Mouse (Mus musculus): Measurements from ENCODE around the gene Mapkapk3. TPM values are rescaled to one million over a fixed set of nuclear protein-coding genes. Genes with fewer than 3 reads are reported as not detected.
A peak's percentile ranks its signal among the peaks of the same experiment; 100 is the strongest.

The Mapkapk3 gene
- total and polyA plus RNA-seq, 3 experiments, result 42.3 to 49.9 TPM; not detected in 1

DNA sequence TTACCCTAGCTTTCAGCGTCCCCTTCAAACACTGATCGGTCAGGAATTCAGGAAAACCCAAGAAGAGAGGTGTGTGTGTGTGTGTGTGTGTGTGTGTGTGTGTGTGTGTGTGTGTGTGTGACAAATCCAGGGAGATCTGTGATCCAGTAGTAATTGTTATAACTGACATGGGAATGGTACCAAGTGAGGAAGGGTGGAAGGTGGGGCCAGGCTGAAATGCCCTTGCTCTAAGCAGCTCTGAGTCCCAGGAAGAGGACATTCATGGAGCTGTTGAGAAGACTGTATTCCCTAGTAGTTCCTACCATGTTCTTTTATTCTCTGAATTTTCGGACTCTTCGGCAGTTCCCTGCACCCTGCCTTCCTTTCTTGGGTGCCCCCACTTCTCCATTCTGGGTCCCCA, 8.0 kb upstream of the Mapkapk3 start:
- Histone ChIP-seq H3K36me3 (ENCODE audit: control insufficient read depth in 1 of 2, insufficient read depth in 2 of 2, low read length in 2 of 2) (peaks cover 0 to 21% of the 10 kb centered on the region in 2 experiments; a peak in 2 of 4 replicates), H3K4me1 (ENCODE audit: control insufficient read depth in 1 of 2, insufficient read depth in 2 of 2, low read length in 2 of 2) (peaks cover 2 to 28% of the 10 kb centered on the region in 2 experiments; a peak in 3 of 4 replicates), H3K27me3 (ENCODE audit: control insufficient read depth in 1 of 2, insufficient read depth in 2 of 2, low read length in 2 of 2) (no peaks in the 10 kb centered on the region), H3K27ac (ENCODE audit: control insufficient read depth, low read depth, low read length) (peak overlapping the region; percentile 91), H3K4me3 (ENCODE audit: control insufficient read depth in 1 of 2, insufficient read depth in 1 of 2, low read depth in 2 of 2, low read length in 2 of 2) (peak overlapping the region; percentile 56 to 96), H3K9ac (ENCODE audit: control insufficient read depth, low read depth, low read length, poor library complexity, severe bottlenecking) (peak overlapping the region; percentile 97), H3K9me3 (replicated peaks; ENCODE audit: insufficient read depth, low read length) (no peaks in the 10 kb centered on the region), H3K79me2 (ENCODE audit: control insufficient read depth, insufficient read depth, low read length, poor library complexity) (peaks cover 31% of the 10 kb centered on the region)
- TF ChIP-seq RCOR1 (IDR thresholded peaks at IDR 0.05; ENCODE audit: low read depth, low read length) (no peak), NRF1 (IDR thresholded peaks at IDR 0.05; ENCODE audit: insufficient read depth, low read depth, low read length, poor library complexity, severe bottlenecking) (no peak), CHD2 (IDR thresholded peaks at IDR 0.05; ENCODE audit: low read length) (no peak), POLR2A (IDR thresholded peaks at IDR 0.05; ENCODE audit: control insufficient read depth in 1 of 2, insufficient read depth in 1 of 2, low read depth in 1 of 2, low read length in 2 of 2, poor library complexity in 1 of 2) (0 out of 4 replicates have a peak, but pooled peaks of 1 of the 2 experiments have one; percentile 26), POLR2AphosphoS2 (IDR thresholded peaks at IDR 0.05; ENCODE audit: low read length) (no peak)
- DNase-seq (ENCODE audit: low read depth, low spot score), result no peak

DNA sequence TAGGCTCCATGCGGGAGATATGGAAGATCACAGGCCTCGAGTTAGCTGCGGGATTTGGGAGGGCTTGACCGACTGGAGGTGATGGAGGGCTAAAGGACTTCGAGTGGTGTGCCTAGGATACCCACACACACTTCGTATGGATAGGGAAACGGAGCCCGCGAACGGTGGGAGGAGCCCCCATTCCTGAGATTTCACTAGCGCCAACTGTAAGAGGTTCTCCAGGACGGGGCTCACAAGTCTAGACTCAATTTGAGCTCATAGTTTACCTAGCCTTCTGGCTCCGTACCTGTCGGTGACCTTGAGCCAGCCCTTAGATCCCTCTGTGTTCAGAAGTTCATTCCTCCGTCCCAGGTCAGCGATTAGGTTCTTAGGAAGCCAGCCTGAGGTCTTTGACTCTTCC, 7.4 kb upstream of the Mapkapk3 start:
- Histone ChIP-seq H3K27me3 (ENCODE audit: control insufficient read depth in 1 of 2, insufficient read depth in 2 of 2, low read length in 2 of 2) (no peaks in the 10 kb centered on the region), H3K36me3 (ENCODE audit: control insufficient read depth in 1 of 2, insufficient read depth in 2 of 2, low read length in 2 of 2) (peaks cover 0 to 21% of the 10 kb centered on the region in 2 experiments; a peak in 2 of 4 replicates), H3K4me1 (ENCODE audit: control insufficient read depth in 1 of 2, insufficient read depth in 2 of 2, low read length in 2 of 2) (peaks cover 2 to 28% of the 10 kb centered on the region in 2 experiments; a peak in 3 of 4 replicates), H3K9ac (ENCODE audit: control insufficient read depth, low read depth, low read length, poor library complexity, severe bottlenecking) (peak overlapping the region; percentile 97), H3K79me2 (ENCODE audit: control insufficient read depth, insufficient read depth, low read length, poor library complexity) (peaks cover 31% of the 10 kb centered on the region), H3K4me3 (ENCODE audit: control insufficient read depth in 1 of 2, insufficient read depth in 1 of 2, low read depth in 2 of 2, low read length in 2 of 2) (peak overlapping the region; percentile 56 to 96), H3K27ac (ENCODE audit: control insufficient read depth, low read depth, low read length) (peak overlapping the region; percentile 91), H3K9me3 (replicated peaks; ENCODE audit: insufficient read depth, low read length) (no peaks in the 10 kb centered on the region)
- no peak for DNase-seq (ENCODE audit: low read depth, low spot score)
- TF ChIP-seq SIN3A (IDR thresholded peaks at IDR 0.05; ENCODE audit: low read length) (peak; percentile 7; the same call in 1 of the 2 replicates), POLR2AphosphoS2 (IDR thresholded peaks at IDR 0.05; ENCODE audit: low read length) (no peak)

DNA sequence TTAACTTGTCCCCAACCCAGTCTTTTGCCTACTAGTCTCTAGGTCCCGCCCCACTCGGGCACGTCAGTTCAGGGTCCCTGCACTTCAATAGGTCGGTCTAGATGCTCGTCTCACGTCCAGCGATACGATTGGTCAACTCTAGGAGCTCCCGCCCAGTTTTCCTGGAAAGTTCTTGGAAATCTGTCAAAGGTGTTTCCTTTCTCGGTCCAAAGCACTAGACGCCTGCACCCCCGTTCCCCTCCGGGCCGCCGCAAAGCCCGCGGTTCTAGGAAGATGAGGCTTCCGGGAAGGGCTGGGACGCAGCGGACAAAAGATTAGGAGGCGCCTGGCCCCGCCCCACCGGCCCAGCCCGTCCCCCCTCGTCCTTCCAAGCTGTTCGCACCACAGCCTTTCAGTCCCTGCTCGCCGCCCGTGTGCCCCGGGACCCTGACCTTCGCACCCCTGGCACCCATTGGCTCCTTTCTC, 6.9 kb upstream of the Mapkapk3 start:
- peaks cover 2 to 28% of the 10 kb centered on the region in 2 experiments; a peak in 3 of 4 replicates for H3K4me1 ChIP-seq (ENCODE audit: control insufficient read depth in 1 of 2, insufficient read depth in 2 of 2, low read length in 2 of 2)
- peaks cover 31% of the 10 kb centered on the region for H3K79me2 ChIP-seq (ENCODE audit: control insufficient read depth, insufficient read depth, low read length, poor library complexity)
- H3K36me3 ChIP-seq (ENCODE audit: control insufficient read depth in 1 of 2, insufficient read depth in 2 of 2, low read length in 2 of 2), result peaks cover 0 to 20% of the 10 kb centered on the region in 2 experiments; a peak in 2 of 4 replicates
- H3K9me3 ChIP-seq (replicated peaks; ENCODE audit: insufficient read depth, low read length), result no peaks in the 10 kb centered on the region
- H3K9ac ChIP-seq (ENCODE audit: control insufficient read depth, low read depth, low read length, poor library complexity, severe bottlenecking), result peak overlapping the region; percentile 97
- H3K27ac ChIP-seq (ENCODE audit: control insufficient read depth, low read depth, low read length), result peak overlapping the region; percentile 91
- peak overlapping the region; percentile 56 to 96 for H3K4me3 ChIP-seq (ENCODE audit: control insufficient read depth in 1 of 2, insufficient read depth in 1 of 2, low read depth in 2 of 2, low read length in 2 of 2)
- no peaks in the 10 kb centered on the region for H3K27me3 ChIP-seq (ENCODE audit: control insufficient read depth in 1 of 2, insufficient read depth in 2 of 2, low read length in 2 of 2)
- DNase-seq (ENCODE audit: low read depth, low spot score), result peak; percentile 96
- TF ChIP-seq RCOR1 (IDR thresholded peaks at IDR 0.05; ENCODE audit: low read depth, low read length) (no peak), NRF1 (IDR thresholded peaks at IDR 0.05; ENCODE audit: insufficient read depth, low read depth, low read length, poor library complexity, severe bottlenecking) (no peak), EP300 (IDR thresholded peaks at IDR 0.05; ENCODE audit: low read depth in 1 of 2, low read length in 2 of 2) (peak in 1 of 2 experiments; percentile 47; a peak in 1 of 4 replicates), E2F4 (IDR thresholded peaks at IDR 0.05; ENCODE audit: borderline replicate concordance, low read depth, low read length) (peak; percentile 98), ZMIZ1 (IDR thresholded peaks at IDR 0.05; ENCODE audit: low read depth, low read length) (no peak), ELF1 (IDR thresholded peaks at IDR 0.05; ENCODE audit: low read depth, low read length) (peak; percentile 61), HCFC1 (IDR thresholded peaks at IDR 0.05; ENCODE audit: low read depth, low read length) (peak; percentile 39; the same call in 1 of the 2 replicates), TCF12 (IDR thresholded peaks at IDR 0.05; ENCODE audit: low read depth, low read length) (0 out of 2 replicates have a peak, but pooled peaks have one; percentile 15), MAZ (IDR thresholded peaks at IDR 0.05; ENCODE audit: low read depth, low read length) (0 out of 2 replicates have a peak, but pooled peaks have one; percentile 55), ETS1 (IDR thresholded peaks at IDR 0.05; ENCODE audit: low read depth, low read length) (no peak), CHD1 (IDR thresholded peaks at IDR 0.05; ENCODE audit: low read depth, low read length) (no peak), JUND (IDR thresholded peaks at IDR 0.05; ENCODE audit: low read depth, low read length) (no peak), KAT2A (conservative IDR thresholded peaks at IDR 0.05; ENCODE audit: low read depth, low read length) (no peak), POLR2AphosphoS5 (IDR thresholded peaks at IDR 0.05; ENCODE audit: borderline replicate concordance, low read depth, low read length) (no peak), USF1 (IDR thresholded peaks at IDR 0.05; ENCODE audit: low read depth, low read length) (no peak), POLR2A (IDR thresholded peaks at IDR 0.05; ENCODE audit: control insufficient read depth in 1 of 2, insufficient read depth in 1 of 2, low read depth in 1 of 2, low read length in 2 of 2, poor library complexity in 1 of 2) (no peak), UBTF (IDR thresholded peaks at IDR 0.05; ENCODE audit: borderline replicate concordance, insufficient read depth, low read depth, low read length) (peak; percentile 99), RAD21 (IDR thresholded peaks at IDR 0.05; ENCODE audit: low read depth, low read length) (no peak), POLR2AphosphoS2 (IDR thresholded peaks at IDR 0.05; ENCODE audit: low read length) (no peak), SIN3A (IDR thresholded peaks at IDR 0.05; ENCODE audit: low read length) (peak; percentile 67; the same call in 1 of the 2 replicates), MEF2A (IDR thresholded peaks at IDR 0.05; ENCODE audit: extremely low read depth, insufficient replicate concordance, low read depth, low read length, poor library complexity, severe bottlenecking) (no peak)
